Mouse (Mus musculus): Measurements from ENCODE around the gene Kdm4b.

The Kdm4b gene

DNA sequence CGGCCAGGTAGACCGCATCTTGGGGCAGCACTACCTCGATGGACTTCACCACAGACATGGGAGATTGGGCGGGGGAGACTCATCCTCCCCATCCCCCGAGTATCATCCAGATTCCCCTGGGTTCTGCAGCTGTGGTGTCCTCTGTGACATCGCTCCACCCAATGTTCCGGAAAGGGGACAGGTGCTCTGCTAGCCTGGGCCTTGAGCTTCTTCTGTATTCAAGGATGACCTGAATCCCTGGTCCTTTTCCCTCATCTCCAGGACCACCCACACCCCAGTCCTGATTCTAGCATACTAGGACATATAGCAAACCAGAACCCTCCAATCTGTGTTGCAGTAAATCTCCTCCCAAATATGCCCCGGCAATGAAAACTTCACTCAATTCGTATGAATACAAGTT is 25.7 kb upstream of the Kdm4b start, which contains the start of gene Arrdc5:
TSS of gene Arrdc5 (minus strand) at position 101 of the 400 bp plus-strand sequence.
- DNase-seq (ENCODE audit: low spot score in 2 of 2), result no peak

DNA sequence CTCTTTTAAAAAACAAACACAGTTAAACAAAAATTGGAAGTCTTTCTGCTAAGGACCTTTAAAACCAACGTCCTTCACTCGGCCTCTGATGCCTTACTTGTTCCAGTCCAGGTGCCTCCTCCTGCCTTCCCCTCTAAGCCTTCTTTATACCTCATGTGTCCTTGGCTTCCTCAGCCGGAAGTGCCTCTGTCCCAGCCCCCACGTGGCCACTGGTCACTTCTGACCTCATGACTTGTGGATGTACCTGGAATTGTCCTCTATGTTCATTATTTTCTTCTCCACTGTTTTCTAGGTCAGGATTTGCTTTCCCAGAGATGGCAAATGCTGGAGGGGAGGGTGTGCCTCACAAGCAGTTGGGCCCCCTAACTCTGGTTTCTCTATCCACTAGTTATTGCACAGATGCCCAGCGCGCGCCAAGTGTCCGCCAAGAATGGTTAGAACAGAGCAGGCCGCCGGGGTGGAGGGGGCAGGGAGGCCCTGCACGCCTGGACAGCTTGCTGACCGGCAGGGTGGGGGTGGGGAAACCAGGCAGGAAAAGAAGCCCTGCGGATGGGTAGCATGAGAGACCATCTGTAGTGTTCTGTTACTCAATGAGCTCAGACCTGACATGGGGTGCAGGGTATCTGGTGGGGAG is 23.4 kb upstream of the Kdm4b start:
- no peak for DNase-seq (ENCODE audit: low spot score in 2 of 2)

- DNase-seq (ENCODE audit: low spot score in 2 of 2), result peak; percentile 72 to 75
Observed at GRCm38 (mm10) chr17:56303160-56303846, 22.6 kb upstream of the Kdm4b start, which contains the start of gene Uhrf1. Uhrf1 (plus strand) TSS chr17:56303321.

DNA sequence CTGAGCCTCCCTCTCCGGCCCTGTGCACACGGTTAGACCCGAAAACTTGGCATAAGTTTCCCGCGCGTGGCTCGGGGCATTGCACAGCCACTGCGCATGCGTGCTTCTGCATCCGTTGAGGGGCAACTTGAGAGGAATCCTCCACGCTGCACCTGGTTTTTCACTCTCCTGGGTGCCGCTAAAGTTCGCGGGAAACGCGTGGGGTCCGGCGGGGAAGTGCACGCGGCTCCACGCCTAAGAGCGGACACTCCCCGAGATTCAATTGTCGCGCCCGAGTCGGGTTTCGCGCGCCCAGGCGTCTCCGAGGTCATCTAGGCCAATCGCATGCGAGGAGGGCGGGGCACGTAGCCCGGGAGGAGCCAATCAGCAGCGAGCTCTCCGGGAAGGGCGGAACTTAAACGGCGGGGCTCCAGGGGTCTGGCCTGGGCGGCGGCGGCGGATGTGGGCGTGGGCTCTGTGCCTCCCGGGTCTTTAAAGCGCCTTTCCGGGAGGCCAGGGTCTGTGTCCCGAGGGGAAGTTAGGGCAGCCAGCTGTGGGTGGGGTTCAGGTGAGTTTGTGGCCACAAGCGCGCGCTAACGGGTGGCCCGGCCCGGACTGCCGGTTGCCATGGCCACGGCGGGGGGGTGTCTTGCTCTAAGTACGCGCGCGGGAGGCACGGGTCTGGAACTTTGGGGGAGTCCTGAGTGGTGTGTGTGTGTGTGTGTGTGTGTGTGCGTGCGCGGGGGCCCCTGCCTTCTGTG is 21.8 kb upstream of the Kdm4b start:
- DNase-seq (ENCODE audit: low spot score in 2 of 2), result peak; percentile 96

DNA sequence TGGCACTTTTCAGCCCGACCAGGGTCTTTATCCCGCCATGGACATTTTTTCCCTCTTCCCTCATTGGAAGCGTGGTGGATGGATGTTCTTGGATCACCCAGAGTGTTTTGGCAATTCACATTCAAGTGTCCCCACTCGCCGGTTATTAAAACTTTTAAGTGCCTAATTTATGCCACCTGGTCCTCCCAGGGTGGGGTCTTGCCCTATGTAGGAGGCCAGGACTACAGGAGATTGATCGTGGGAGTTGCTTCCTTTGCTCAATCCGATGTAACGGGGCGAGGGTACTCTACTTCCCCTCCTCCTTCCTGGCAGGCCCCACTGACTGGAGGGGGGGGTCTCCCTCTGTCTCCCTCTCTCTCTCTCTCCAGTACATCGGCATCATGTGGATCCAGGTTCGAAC is 21.1 kb upstream of the Kdm4b start:
- DNase-seq (ENCODE audit: low spot score in 2 of 2), result no peak

- no peak for DNase-seq (ENCODE audit: low spot score in 2 of 2)
Observed at GRCm38 (mm10) chr17:56305156-56305555, 20.7 kb upstream of the Kdm4b start.

GRCm38 (mm10) chr17:56305826-56306225 is 20.0 kb upstream of the Kdm4b start:
- peak in 1 of 2 experiments; percentile 33 for DNase-seq (ENCODE audit: low spot score in 2 of 2)

DNA sequence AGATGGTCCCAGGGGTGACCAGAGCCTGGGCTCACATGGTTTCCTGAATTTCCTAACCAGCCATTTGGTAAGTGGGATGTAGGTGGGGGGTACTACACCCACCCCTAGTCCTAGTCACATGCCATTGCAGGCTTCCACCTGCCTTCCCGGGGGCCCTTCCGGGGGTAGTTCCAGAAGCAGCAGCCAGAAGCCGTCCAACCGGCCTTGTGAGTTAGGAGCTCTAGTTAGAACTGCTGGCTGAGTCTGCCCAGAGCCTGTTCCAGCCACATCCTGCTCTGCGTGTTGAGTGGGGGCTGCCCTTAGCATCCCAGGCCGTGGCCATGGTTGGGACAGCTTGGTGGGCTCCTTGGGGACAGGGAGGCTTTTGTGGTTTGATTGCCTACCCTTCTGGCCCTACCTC is 17.8 kb upstream of the Kdm4b start:
- no peak for DNase-seq (ENCODE audit: low spot score in 2 of 2)

DNA sequence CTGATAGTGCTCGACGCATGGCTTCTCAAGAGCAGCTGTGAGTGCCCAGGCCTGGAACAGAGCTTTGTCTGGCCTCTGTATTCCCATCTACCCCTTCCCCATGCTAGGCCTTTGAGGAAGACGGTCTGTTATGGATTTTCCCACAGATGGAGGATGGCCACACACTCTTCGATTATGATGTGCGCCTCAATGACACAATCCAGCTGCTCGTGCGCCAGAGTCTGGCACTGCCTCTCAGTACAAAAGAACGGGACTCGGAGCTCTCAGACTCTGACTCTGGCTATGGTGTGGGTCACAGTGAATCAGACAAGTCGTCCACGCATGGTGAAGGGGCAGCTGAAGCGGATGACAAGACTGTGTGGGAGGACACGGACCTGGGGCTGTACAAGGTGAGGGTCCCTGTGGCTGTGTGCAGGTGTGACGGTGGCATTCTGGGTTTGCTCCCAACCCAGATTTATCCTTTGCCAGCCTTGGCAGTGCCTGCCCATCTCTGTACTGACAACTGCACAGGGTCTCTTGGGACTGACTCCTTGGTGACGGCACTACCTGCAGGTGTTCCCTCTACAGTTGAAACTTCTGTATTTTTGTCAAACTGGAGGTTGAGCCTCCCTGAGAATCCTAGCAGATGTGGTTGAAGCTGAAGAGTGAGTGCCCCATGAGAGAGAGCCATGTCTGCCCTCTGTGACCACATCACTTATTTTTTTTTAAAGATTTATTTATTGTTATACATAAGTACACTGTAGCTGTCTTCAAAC is 16.5 kb upstream of the Kdm4b start:
- DNase-seq (ENCODE audit: low spot score in 2 of 2), result no peak

DNA sequence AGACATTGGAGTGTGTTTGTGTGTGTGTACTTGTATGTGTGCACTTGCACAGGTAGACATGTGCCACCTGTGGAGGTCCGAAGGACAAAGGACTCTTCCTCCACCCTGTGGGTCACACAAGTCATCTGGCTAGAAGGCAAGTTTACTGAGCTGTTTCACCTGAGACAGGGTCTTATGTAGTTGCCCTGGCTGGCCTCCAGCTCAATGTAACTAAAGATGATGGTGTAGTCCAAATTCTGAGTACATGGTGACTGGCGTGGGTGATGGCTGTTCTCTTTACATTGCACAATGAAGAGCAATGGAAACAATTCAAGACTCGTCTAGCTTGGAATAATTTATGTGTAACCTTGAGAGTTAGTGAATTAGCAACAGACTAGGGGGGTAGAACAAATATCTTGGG is 1.4 kb upstream of the Kdm4b start:
- no peak for DNase-seq (ENCODE audit: low spot score in 2 of 2)

DNA sequence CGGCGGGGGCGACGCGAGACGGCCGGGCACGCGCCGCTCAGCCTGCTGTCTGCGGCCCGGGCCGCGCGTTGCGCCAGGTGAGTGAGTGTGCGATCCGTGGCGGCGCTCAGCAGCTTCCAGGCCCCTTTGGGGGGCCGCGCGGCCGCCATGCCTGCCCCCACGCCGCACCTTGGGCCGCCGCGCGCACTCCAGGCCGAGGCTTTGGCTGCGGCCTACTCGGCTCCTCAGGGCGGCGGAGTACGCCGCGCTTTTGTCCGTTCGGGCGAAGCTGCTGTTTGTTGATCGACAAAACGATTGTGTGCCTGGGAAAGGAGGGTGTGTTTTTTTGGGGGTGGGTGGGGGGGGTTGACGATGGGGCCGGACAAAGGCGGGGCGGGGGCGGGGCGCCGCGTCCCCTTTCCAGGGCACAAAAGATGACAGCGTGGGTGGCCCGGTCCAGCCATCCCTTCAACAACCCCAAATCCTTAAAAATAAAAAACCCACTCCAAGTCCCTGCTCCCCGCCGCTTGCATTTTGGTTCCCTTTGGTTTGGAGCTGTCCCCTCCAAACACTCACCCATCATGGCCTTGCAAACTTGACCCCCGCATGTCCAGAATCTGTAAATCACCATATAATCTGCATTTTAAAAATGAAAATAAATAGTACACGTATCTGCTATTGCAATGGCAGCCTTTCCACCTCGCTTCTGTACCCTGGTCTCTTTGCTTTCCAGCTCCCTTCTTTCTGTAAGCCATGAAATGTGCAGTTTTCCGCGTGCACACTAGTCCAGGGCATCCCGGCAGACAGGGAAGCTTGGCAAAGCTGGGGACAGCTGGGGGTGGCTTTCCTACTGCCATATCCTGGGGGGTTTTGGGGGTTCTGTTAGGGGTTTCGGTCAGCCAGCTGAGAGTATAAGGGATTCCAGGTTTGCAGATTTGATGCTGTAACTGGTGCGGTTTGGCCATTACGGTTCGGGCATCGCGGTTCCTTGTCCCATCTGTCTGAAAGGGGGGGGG is 588 bp downstream of the Kdm4b start:
- no peak for DNase-seq (ENCODE audit: low spot score in 2 of 2)

DNA sequence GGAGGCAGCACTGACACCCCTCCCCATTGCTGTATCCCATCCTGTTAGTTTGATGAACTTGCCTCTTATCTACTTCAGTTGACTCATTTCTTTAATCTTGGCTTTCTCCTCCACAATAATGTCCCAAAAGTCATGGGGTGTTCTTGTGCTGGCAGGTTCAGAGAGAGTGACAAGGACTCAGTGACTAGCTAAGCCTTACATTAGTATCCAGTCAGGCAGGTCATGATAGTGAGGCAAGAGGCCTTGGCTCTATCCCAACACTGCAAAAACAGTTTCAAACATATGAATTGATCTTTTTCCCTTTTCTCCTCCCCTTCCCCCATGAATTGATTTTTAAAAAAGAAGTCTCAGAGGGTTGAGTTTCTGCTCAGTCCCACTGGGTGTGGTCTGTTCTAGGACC is 3.4 kb downstream of the Kdm4b start:
- no peak for DNase-seq (ENCODE audit: low spot score in 2 of 2)

DNA sequence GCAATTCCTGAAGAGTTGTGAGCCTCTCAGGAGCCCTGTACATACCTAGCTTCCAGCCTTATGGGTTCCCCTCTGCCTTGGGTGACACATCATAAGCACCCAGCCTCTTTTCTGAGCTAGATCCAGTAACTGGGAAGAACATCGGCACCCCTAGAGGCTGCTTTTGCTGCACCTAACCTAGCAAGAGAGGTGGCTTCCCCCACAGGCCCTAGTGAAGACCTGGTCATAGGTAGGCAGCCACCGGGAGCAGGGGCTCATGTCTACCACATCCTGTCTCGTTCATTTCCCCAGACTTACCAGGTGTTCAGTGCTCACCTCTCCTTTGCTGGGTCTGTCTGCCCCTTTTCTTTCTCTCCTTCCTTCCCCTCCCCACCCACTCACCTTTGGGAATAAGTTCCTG is 4.5 kb downstream of the Kdm4b start:
- no peak for DNase-seq (ENCODE audit: low spot score in 2 of 2)

- DNase-seq (ENCODE audit: low spot score in 2 of 2), result no peak
Observed at GRCm38 (mm10) chr17:56331256-56331655, 5.4 kb downstream of the Kdm4b start.

DNA sequence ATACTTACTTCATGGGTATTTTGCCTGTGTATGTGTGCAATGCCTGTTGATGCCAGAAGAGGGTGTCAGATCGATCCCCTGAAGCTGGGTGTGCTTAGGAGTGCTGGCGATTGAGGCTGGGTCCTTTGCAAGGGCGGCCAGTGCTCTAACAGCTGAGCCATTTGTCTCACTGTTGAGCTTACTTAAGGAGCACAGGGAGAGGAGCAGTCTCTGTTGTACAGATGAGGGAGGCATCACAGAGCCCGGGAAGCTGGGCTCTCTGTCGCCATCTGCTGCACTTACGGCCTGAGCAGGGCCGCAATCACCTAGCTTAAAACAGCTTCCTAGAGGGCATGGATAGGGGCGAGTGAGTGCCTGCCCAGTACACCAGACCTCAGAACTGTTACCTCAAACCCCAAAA is 7.1 kb downstream of the Kdm4b start:
- DNase-seq (ENCODE audit: low spot score in 2 of 2), result no peak

- DNase-seq (ENCODE audit: low spot score in 2 of 2), result peak in 1 of 2 experiments; percentile 43
Observed at GRCm38 (mm10) chr17:56337190-56337589, 11.3 kb downstream of the Kdm4b start.

DNA sequence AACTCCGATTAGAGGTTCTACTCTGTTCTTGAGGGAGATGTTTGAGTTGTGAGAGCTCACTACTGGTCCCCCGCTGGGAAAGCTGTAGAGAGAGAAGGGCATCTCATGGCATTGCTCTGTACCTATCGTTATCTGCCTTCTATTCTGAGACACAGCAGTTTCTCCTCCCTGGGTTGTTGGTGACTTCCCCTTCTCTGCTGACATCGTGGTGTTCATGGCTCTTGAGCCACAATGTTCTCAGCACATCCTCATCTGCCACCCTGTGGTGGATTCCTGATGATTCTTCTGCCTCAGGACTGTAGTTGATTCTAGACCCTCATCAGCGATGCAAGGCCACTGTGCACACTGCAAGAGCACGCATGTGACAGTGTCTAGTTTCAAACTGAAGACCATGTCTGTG is 11.9 kb downstream of the Kdm4b start:
- no peak for DNase-seq (ENCODE audit: low spot score in 2 of 2)

DNA sequence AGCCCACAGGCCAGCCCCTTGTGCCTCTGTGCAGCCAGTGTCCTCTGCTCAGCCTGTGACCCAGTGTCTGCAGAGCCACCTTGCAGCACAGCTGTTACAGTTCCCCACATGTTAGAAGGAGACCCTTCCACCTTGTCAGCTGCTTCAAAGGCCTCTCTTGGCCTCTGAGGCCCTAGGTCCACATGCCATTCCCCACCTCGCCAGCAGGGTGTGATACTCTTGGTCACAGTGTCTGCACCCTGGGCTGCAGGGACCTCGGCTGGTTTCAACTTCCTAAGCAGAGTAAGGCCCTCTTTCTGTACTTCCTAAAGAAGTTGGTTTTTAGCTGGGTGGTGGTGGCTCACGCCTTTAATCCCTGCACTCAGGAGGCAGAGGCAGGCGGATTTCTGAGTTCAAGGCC is 13.0 kb downstream of the Kdm4b start:
- DNase-seq (ENCODE audit: low spot score in 2 of 2), result peak; percentile 53 to 73

GRCm38 (mm10) chr17:56340717-56341116 is 14.9 kb downstream of the Kdm4b start:
- no peak for DNase-seq (ENCODE audit: low spot score in 2 of 2)

DNA sequence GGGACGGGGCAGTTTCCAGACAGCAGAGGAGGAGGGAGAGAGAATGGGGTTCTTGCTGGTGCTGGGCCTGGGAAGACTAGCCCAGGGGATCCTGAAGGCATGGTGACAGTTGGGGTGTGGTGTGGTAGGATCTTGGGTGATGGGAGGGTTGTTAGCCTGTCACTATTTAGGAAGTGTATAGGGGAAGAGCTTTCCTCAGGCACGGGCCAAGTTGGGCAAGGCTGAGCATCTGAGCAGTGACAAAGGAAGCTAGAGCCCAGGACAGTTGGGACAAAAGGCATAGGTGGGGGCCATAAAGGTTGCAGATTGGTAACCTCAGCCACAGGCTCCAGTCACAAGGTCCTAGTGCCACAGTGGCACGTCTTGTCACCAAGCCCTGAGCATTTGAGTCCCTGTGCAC is 17.6 kb downstream of the Kdm4b start:
- no peak for DNase-seq (ENCODE audit: low spot score in 2 of 2)

- DNase-seq (ENCODE audit: low spot score in 2 of 2), result no peak
Observed at GRCm38 (mm10) chr17:56345364-56345763, 19.5 kb downstream of the Kdm4b start.
